Mouse (Mus musculus): ENCODE measurements around the gene Wipf1.

The Wipf1 gene

GRCm38 (mm10) chr2:73467071-73467851, 62.3 kb downstream of the Wipf1 start:
- no peak for DNase-seq (ENCODE audit: low spot score in 2 of 2)

DNA sequence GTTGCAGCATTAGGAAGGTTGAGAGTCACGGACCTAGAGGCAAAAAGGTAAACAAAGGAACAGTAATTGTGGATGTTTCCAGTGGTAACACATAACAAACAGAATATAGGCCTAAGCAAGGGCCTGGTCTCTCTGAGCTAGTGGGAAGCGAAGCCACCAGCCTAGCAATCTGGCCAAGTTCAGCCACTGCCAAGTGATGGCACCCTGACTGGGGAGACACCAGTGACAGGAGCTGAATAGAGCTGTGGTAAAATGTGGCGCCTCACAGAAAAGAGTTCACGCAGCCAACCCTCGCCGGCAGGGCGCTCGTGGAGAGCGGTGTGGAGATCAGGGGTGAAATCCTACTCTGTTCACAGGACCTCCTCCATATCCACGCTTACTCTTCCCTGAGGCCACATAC, 63.1 kb downstream of the Wipf1 start:
- no peak for DNase-seq (ENCODE audit: low spot score in 2 of 2)

DNA sequence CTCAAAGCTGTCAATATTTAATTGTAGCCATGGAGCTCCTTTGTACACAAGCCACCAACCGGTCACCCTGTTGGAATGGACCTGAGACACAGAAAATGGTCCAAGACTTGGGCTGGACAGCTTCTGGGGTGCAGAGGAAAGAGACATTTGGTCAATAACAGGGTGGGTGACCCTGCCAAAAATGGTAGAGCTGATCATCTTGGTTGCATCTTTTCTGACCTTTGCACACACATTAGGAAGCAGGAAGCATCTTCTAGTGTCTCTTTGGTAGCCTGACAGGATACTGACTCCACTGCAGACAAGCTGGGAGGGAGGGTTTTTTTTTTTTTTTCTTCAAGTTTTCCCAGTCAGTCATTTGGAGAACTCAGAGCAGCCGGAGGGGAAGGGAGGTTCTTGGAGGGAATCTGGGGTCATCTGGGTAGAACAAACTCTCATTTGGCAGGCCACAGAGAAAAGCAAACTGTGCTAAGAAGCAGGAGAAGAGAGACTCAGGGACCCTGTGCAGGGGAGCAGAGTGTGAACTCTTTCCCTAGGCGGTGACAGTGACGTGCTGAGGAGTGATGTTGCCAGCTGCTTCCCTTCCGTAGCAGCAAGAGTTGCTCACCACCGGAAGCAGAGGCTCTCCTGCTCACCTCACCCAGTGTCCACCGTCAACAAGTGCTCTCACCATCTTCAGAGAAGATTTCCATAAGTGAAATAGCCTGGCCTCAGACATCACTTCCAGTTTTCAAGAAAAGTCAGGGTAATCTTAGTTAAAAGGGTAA, 65.9 kb downstream of the Wipf1 start:
- DNase-seq (ENCODE audit: low spot score in 2 of 2) = peak; percentile 38 to 41

DNA sequence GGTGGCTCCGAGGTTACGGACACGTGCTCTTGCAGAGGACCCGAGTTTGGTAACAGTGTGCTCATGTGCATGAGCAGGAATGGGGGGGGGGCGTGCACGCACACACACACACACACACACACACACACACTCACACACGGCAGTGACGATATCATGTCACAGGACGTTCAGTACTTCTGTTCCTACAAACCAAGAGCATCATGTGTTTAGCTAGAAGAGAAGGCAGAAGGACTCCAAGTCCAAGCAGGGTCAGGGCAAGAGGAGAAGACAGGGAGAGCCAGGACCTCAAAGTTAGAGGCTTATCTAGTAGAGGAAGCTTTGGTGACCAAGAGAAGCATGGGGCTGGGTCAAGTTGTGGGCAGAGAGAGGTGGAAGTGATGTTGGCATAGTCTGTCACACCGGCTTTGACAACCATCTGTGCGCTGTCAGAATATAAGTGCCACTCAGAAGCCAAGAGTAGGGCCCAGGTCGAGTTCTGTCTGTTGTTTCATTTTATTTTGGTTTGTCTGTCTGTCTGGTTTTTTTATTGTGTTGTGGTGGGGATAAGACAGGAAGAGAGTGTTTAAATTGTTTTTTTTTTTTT, 66.7 kb downstream of the Wipf1 start:
- no peak for DNase-seq (ENCODE audit: low spot score in 2 of 2)

- DNase-seq (ENCODE audit: low spot score in 2 of 2) = no peak
These were observed 67.3 kb downstream of the Wipf1 start for GRCm38 (mm10) chr2:73462265-73462664.

DNA sequence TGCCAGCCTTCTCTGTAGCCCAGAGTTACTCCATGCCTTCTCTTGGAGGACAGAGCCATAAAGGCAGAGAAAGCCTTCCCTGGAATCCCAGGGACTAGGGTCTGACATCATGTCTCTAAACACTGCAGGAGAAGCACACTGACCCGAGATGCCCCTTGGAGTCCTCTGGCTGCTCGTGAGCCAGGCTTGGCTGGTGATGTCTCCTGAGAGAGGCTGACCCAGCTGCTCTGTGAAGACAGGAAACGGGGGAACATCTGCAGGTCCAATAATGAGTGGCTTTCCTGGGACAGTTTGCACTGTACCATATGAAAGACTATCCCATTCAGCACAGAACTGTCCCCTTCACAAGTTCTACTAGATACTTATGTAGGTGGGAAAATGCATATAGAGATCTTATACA, 69.4 kb downstream of the Wipf1 start:
- no peak for DNase-seq (ENCODE audit: low spot score in 2 of 2)

DNA sequence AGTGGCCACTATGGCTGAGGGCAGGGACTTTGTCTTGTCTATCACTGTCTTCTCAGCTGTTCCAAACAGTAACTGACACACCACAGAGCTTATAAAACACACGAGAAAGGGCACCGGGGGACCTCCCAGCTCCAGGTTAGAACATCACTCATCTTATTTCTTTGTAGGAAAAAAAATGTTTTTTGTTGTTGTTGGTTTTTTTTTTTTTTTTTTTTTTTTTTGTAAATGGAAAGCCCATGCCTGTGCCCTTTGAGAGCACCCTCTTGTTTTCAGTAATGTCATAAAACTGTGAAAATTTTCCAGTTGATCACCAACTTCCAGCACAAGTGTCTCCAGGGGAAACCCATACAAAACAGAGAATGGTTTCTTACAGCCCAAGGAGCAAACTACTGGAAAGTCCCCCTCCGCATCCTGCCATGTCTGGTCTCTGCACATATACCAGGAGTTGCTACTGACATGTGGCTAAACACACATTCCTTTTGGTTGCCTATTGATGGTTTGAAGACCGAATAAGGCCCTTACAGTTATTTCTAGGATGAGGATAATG, 69.9 kb downstream of the Wipf1 start:
- DNase-seq (ENCODE audit: low spot score in 2 of 2) = no peak

DNA sequence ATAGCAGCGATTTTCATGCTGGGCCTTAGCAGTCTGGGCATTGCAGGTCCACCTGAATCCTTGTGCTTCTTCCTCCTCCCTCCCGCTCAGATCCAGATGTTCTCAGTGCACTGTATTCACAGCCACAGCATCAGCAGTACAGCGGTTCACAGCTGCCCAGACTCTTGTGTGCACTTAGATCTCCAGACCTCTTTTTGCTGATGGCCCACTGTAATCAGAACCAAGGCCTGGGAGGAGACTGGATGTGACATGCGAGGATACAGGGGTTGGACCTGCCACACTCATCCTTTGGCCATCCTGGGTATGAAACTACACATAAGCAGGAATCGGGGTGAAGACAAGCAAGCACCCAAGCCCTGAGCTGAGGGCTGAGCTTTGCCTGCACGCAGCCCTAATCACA, 72.6 kb downstream of the Wipf1 start:
- DNase-seq (ENCODE audit: low spot score in 2 of 2) = no peak

- DNase-seq (ENCODE audit: low spot score in 2 of 2) = no peak
These were observed 73.4 kb downstream of the Wipf1 start for GRCm38 (mm10) chr2:73456154-73456553.

- DNase-seq (ENCODE audit: low spot score in 2 of 2) = no peak
These were observed 74.0 kb downstream of the Wipf1 start for GRCm38 (mm10) chr2:73455541-73455940.

DNA sequence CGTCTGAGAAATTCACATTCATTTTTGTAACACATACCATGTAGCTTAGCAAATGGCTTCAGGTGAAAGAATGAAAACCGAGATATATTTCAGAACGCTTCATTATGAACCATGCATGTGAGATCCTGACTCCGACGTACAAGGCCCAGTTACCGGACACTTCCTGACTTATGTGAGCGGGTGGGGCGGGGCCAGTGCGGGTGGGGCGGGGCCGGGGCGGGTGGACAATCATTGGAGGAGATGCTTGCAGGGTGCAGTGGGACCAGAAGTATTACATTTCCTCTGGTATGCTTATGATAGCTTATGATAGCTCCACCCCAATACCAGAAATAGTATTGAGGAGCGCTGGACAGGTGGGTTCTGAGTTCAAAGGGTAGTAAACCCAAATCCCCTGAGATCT, 74.9 kb downstream of the Wipf1 start:
- no peak for DNase-seq (ENCODE audit: low spot score in 2 of 2)

GRCm38 (mm10) chr2:73454186-73454585, 75.3 kb downstream of the Wipf1 start:
- DNase-seq (ENCODE audit: low spot score in 2 of 2) = peak in 1 of 2 experiments; percentile 45

GRCm38 (mm10) chr2:73453717-73454116, 75.8 kb downstream of the Wipf1 start:
- DNase-seq (ENCODE audit: low spot score in 2 of 2) = no peak

DNA sequence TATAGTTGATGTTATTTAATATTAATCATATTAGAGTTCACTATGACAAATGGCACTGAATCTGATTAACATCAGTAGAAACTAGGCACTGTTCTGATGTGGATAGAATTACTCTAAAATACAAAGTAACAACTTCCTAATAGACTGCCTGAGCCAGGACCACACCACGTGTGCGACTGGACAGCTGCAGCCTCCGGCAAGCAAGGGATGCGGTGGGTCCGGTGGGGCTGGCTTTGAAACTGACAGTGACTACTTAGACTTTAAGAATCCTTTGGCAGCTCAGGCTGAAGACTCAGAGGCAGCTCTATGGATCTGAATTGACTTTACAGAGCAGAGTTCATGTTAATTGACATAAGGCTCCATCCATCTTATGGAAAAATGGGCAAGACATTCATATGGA, 76.4 kb downstream of the Wipf1 start:
- DNase-seq (ENCODE audit: low spot score in 2 of 2) = no peak

DNA sequence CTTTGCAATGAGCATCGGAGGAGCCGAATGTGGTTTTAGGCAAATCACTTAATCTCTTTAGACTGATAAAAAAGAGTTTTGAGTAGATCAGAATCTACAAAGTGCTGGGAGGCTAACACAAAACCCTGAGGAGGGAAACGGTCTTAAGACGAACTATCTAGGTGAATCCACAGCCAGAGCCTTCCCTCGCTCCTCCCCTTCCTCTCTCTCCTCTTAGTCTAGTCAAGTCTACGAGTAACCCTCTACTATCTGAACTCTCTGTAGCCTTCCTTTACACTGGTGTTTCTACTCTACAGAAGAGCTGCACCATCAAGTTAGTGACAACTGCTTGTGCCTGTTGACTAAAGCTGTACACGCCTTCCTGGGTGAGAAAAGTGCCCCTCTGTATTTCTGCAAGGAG, 77.0 kb downstream of the Wipf1 start:
- DNase-seq (ENCODE audit: low spot score in 2 of 2) = peak; percentile 61 to 65

GRCm38 (mm10) chr2:73451541-73451940, 78.0 kb downstream of the Wipf1 start:
- DNase-seq (ENCODE audit: low spot score in 2 of 2) = no peak

DNA sequence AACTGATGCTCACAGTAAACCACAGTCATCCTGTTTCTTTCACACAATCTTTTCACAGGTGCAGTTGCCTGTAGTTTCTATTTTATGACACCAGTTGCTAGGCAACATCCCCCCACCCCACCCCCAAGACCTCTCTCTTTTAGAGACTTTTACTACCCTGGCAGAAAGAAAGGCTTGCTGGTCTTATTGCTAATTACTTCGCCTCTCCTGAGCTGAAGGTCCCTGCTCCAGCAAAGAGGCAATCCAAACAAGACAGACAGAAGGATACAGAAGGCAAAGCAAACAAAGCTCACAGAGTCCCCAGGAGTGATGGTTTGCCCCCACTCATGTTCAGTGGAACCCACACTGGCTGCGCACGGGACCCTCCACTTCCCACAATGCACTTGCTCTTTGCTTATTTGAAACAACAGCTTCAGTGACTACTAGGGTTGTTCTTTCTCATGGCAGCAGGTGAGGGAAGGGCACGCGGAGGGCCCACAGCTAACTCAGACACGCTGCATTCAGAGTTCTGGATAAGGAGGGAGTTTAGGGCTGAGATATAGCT, 79.3 kb downstream of the Wipf1 start:
- peak; percentile 67 to 72 for DNase-seq (ENCODE audit: low spot score in 2 of 2)

- DNase-seq (ENCODE audit: low spot score in 2 of 2) = no peak
These were observed 85.5 kb downstream of the Wipf1 start for GRCm38 (mm10) chr2:73443985-73444384.

DNA sequence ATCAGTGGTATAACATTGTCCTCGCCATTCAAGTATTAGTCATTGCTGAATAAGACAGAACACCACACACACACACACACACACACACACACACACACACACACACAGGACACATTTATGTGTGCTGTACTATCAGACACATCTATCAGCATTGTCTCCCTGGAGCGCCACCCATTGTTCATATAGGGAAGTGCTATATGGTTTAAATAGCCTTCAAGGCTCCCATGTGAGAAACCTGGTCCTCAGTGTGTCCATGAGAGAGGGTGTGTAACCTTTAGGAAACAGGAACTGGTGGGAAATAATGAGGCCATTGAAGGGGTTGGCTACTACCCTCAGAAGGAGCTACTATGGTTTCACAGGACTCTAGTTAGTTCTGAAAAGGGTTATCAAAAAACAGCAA, 87.5 kb downstream of the Wipf1 start:
- no peak for DNase-seq (ENCODE audit: low spot score in 2 of 2)

DNA sequence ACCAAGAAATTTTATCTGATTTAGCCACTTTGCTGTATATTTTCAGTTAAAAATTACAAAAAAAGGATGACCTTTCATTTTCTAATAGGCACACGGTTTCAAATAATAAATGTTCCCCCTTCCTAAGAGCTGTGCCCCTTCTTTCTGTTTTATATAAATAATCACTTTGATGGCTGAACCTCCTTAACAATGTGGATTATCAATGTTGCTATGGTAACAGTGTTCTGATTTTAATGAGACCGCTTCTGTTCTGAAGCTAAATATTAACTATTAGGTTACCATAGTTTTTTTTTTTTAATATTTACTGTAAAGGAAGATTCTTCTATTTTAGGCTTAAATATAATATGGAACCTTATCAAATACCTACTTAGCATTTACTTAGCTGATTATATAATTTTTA, 89.2 kb downstream of the Wipf1 start:
- no peak for DNase-seq (ENCODE audit: low spot score in 2 of 2)

DNA sequence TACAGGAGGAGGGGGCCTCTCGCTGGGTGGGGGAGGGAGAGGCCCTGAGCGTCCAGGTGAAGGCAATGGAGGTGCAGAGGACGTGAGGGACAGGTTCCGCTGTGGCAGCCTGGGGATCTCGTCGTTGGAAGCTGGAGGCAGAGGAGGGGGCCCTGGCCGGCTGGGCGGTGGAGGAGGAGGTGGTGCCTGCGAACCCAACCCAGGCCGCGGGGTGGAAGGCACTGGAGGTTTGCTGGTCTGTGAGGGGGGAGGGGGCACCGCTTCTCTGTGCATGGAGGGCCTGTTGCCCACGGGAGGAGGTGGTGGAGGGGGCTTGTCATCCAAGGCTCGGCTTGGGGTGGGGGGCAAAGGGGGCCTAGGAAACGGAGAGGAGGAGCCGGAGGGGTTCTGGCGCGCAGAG, 92.6 kb downstream of the Wipf1 start:
- DNase-seq (ENCODE audit: low spot score in 2 of 2) = no peak

GRCm38 (mm10) chr2:73435847-73436246, 93.7 kb downstream of the Wipf1 start:
- DNase-seq (ENCODE audit: low spot score in 2 of 2) = no peak

All from thymus, postnatal 10 days (tissue).